Mouse (Mus musculus) bone marrow macrophage, adult 2 months (primary cell): ENCODE data around the gene Eci3. TPM values are rescaled to one million over a fixed set of nuclear protein-coding genes. Genes with fewer than 3 reads are reported as not detected.
A peak's percentile ranks its signal among the peaks of the same experiment; 100 is the strongest.

ENCODE experiments used
- H3K27ac ChIP-seq: 2 replicates; pipeline ENCODE4 v1.5.1; 2012; ENCODE audit warnings: low read depth, low read length; ENCODE audit not compliant: insufficient read depth
- H3K4me1 ChIP-seq: 2 replicates; pipeline ENCODE4 v1.6.1; 2012; ENCODE audit warnings: low read length; ENCODE audit not compliant: control insufficient read depth, insufficient read depth
- H3K4me3 ChIP-seq: 2 replicates; pipeline ENCODE4 v1.5.1; 2012; ENCODE audit warnings: mild to moderate bottlenecking, low read length, moderate library complexity; ENCODE audit not compliant: insufficient read depth
- CTCF ChIP-seq: IDR thresholded peaks from 2 replicates; pipeline ENCODE4 v1.5.1; 2012; ENCODE audit warnings: low read depth, mild to moderate bottlenecking, low read length, moderate library complexity
- POLR2A ChIP-seq: IDR thresholded peaks from 2 replicates; pipeline ENCODE4 v1.6.1; 2012; ENCODE audit warnings: mild to moderate bottlenecking, low read depth, low read length, borderline replicate concordance
- polyA plus RNA-seq: library from polyadenylated mRNA; stranded (reverse); fragments of >200 nt; gene quantifications from 2 replicates; pipeline ENCODE4 v1.2.4, GENCODE M21; 2012; ENCODE audit not compliant: missing spikeins, insufficient read depth, insufficient read length

The Eci3 gene
- polyA plus RNA-seq, 1 experiment = not detected

GRCm38 (mm10) chr13:34934931-34935644 lies 28.5 kb downstream of the Eci3 start:
- no peak overlapping the region for H3K4me3 ChIP-seq
- no peak for TF ChIP-seq POLR2A
- TF ChIP-seq CTCF = no peak
- H3K27ac ChIP-seq = no peak overlapping the region
- no peaks in the 10 kb centered on the region for H3K4me1 ChIP-seq

- Histone ChIP-seq H3K27ac (no peak within 1 kb of the TSS), H3K4me1 (no peaks in the 10 kb centered on the region), H3K4me3 (no peak within 1 kb of the TSS)
- TF ChIP-seq POLR2A (no peak), CTCF (no peak)
Observed at GRCm38 (mm10) chr13:34924210-34924609, 39.4 kb downstream of the Eci3 start, which contains the start of the genes Fam217a and 4933417A18Rik. Fam217a (minus strand) TSS chr13:34924310. 4933417A18Rik (plus strand) TSS chr13:34924409.

- H3K4me3 ChIP-seq = peak overlapping the region; percentile 22
- no peak overlapping the region for H3K27ac ChIP-seq
- no peak for TF ChIP-seq POLR2A
- TF ChIP-seq CTCF = no peak
- no peaks in the 10 kb centered on the region for H3K4me1 ChIP-seq
Observed at GRCm38 (mm10) chr13:34916520-34917167, 47.0 kb downstream of the Eci3 start.

- no peaks in the 10 kb centered on the region for H3K4me1 ChIP-seq
- H3K27ac ChIP-seq = no peak overlapping the region
- TF ChIP-seq CTCF = no peak
- no peak for TF ChIP-seq POLR2A
- no peak overlapping the region for H3K4me3 ChIP-seq
Observed at GRCm38 (mm10) chr13:34914614-34915013, 49.0 kb downstream of the Eci3 start.

Other genes starting within 250 kb of the Eci3 start
- gene Fam50b, start 229.0 kb downstream of the Eci3 start, polyA plus RNA-seq = not detected in 2 replicates
- 72.9 and 79.3 TPM in 2 replicates for gene Prpf4b, start 88.5 kb downstream of the Eci3 start, polyA plus RNA-seq
- gene Fam217a, start 39.5 kb downstream of the Eci3 start, polyA plus RNA-seq = not detected in 2 replicates
- gene 4933417A18Rik, start 39.4 kb downstream of the Eci3 start, polyA plus RNA-seq = not detected in 2 replicates
- 47.4 and 50.5 TPM in 2 replicates for gene Eci2, start 63.3 kb upstream of the Eci3 start, polyA plus RNA-seq